Mouse (Mus musculus) midbrain, embryonic 14.5 days (tissue): ENCODE data around the gene Chst3. TPM values are rescaled to one million over a fixed set of nuclear protein-coding genes. Genes with fewer than 3 reads are reported as not detected.

Experiments used
- ATAC-seq: fragments of 200-750 bp; cut with Nextera tagmentation; 2 replicates; pipeline ENCODE4 v1.8.0; 2017; ENCODE audit warnings: moderate number of reproducible peaks, moderate library complexity; ENCODE audit not compliant: low FRiP score, low TSS enrichment
- DNase-seq: peaks from one replicate; pipeline ENCODE4 v3.0.0-alpha.2; 2015
- H3K27ac ChIP-seq: fragments of 300-500 bp; sonication (generic); replicated peaks from 2 replicates; pipeline ENCODE4 v1.5.1; 2014; ENCODE audit warnings: mild to moderate bottlenecking, low read depth, low read length, moderate library complexity
- H3K27me3 ChIP-seq: fragments of 300-500 bp; sonication (generic); 2 replicates; pipeline ENCODE4 v1.6.1; 2014; ENCODE audit warnings: low read length, control low read depth, mixed read lengths; ENCODE audit not compliant: control insufficient read depth, insufficient read depth
- H3K36me3 ChIP-seq: fragments of 300-500 bp; sonication (generic); 2 replicates; pipeline ENCODE4 v1.6.1; 2014; ENCODE audit warnings: low read length, control low read depth; ENCODE audit not compliant: control insufficient read depth, insufficient read depth
- H3K4me1 ChIP-seq: fragments of 300-500 bp; sonication (generic); 2 replicates; pipeline ENCODE4 v1.6.1; 2014; ENCODE audit warnings: mild to moderate bottlenecking, antibody characterized with exemption, low read length, control low read depth; ENCODE audit not compliant: control insufficient read depth, insufficient read depth
- H3K4me2 ChIP-seq: fragments of 300-500 bp; sonication (generic); 2 replicates; pipeline ENCODE4 v1.6.1; 2014; ENCODE audit warnings: mild to moderate bottlenecking, low read length, moderate library complexity
- H3K4me3 ChIP-seq: fragments of 300-500 bp; sonication (generic); replicated peaks from 2 replicates; pipeline ENCODE4 v1.5.1; 2014; ENCODE audit warnings: low read depth, low read length
- H3K9ac ChIP-seq: fragments of 300-500 bp; sonication (generic); replicated peaks from 2 replicates; pipeline ENCODE4 v1.6.1; 2014; ENCODE audit warnings: mild to moderate bottlenecking, low read length, moderate library complexity
- H3K9me3 ChIP-seq: fragments of 300-500 bp; sonication (generic); 2 replicates; pipeline ENCODE4 v1.6.1; 2016; ENCODE audit warnings: low read length, control low read depth, mixed read lengths; ENCODE audit not compliant: control insufficient read depth
- WGBS: fragments of 180-500 bp; shearing (Covaris S2); extraction: QIAGEN DNeasy Blood & Tissue Kit; methylation state at CpG from one replicate; pipeline ENCODE4 v1.1.7; 2014; 5-methylcytosine and 5-hydroxymethylcytosine counted together
- polyA plus RNA-seq: library from polyadenylated mRNA; unstranded; fragments of >200 nt; fragmentation: Nextera tagmentation; extraction: Ambion mirVana; gene quantifications from 2 replicates; pipeline ENCODE4 v1.2.1, GENCODE M21; 2014

Gene Chst3
- polyA plus RNA-seq, 1 experiment from 2014 or later, result 0.86 TPM

DNA sequence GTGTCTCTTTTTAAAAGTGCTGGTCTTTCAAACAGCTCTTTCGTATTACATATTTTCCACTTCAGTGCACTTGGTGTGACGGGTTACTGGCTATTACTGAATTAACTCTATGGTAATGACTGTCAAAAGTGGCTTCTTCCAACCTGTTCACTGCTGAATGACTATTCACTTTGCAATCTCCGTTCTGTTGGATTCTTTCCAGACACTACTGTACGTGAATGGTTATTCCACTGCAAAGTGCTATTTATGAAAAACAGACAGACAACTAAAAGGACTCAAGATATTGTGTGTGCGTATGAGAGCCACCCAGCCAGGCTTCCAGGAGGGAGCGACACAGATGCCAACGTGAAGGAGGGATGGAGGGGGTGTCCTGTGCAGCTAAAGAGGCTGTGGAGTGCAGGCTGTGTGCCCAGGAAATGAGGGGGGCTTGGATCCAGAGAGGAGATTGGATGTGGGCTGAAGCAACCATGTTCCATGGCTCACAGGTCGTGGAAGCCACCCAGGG lies 7.5 kb downstream of the Chst3 start:
- Histone ChIP-seq H3K9me3 (no peaks in the 10 kb centered on the region), H3K4me1 (0 out of 2 replicates have a peak, but pooled peaks cover 5% of the 10 kb centered on the region), H3K4me2 (no peak overlapping the region), H3K27me3 (no peaks in the 10 kb centered on the region), H3K36me3 (no peaks in the 10 kb centered on the region), H3K9ac (no peak overlapping the region), H3K4me3 (no peak overlapping the region), H3K27ac (no peak overlapping the region)
- DNase-seq (no peak), ATAC-seq (no peak)
- WGBS, result 66% methylated on average over 8 of the region's 8 CpGs

- Histone ChIP-seq H3K27ac (no peak overlapping the region), H3K36me3 (no peaks in the 10 kb centered on the region), H3K9ac (no peak overlapping the region), H3K4me3 (no peak overlapping the region), H3K4me1 (0 out of 2 replicates have a peak, but pooled peaks cover 5% of the 10 kb centered on the region), H3K4me2 (no peak overlapping the region), H3K9me3 (no peaks in the 10 kb centered on the region), H3K27me3 (no peaks in the 10 kb centered on the region)
- ATAC-seq (no peak), DNase-seq (no peak)
- WGBS, result 77% methylated on average over 2 of the region's 2 CpGs
These were observed 8.6 kb downstream of the Chst3 start for GRCm38 (mm10) chr10:60210468-60210867.

- Histone ChIP-seq H3K9me3 (no peaks in the 10 kb centered on the region), H3K27ac (no peak overlapping the region), H3K4me1 (0 out of 2 replicates have a peak, but pooled peaks cover 5% of the 10 kb centered on the region), H3K9ac (no peak overlapping the region), H3K4me3 (no peak overlapping the region), H3K36me3 (no peaks in the 10 kb centered on the region), H3K27me3 (no peaks in the 10 kb centered on the region), H3K4me2 (no peak overlapping the region)
- 52% methylated on average over 5 of the region's 5 CpGs for WGBS
- DNase-seq (no peak), ATAC-seq (no peak)
These were observed 9.8 kb downstream of the Chst3 start for GRCm38 (mm10) chr10:60209237-60209636.

GRCm38 (mm10) chr10:60207166-60207705 lies 11.8 kb downstream of the Chst3 start:
- Histone ChIP-seq H3K4me3 (no peak overlapping the region), H3K27ac (no peak overlapping the region), H3K9me3 (no peaks in the 10 kb centered on the region), H3K36me3 (no peaks in the 10 kb centered on the region), H3K9ac (no peak overlapping the region), H3K27me3 (no peaks in the 10 kb centered on the region), H3K4me1 (peaks cover 8% of the 10 kb centered on the region; the same call in 1 of the 2 replicates), H3K4me2 (no peak overlapping the region)
- ATAC-seq (no peak), DNase-seq (no peak)
- 88% methylated on average over 8 of the region's 8 CpGs for WGBS

GRCm38 (mm10) chr10:60205601-60206241 lies 13.3 kb downstream of the Chst3 start:
- no peak overlapping the region for H3K4me2 ChIP-seq
- WGBS, result 81% methylated on average over 9 of the region's 9 CpGs
- ATAC-seq (no peak), DNase-seq (no peak)
- peaks cover 8% of the 10 kb centered on the region; the same call in 1 of the 2 replicates for H3K4me1 ChIP-seq
- no peak overlapping the region for H3K4me3 ChIP-seq
- no peak overlapping the region for H3K27ac ChIP-seq
- no peaks in the 10 kb centered on the region for H3K36me3 ChIP-seq
- H3K9ac ChIP-seq, result no peak overlapping the region
- H3K27me3 ChIP-seq, result no peaks in the 10 kb centered on the region
- no peaks in the 10 kb centered on the region for H3K9me3 ChIP-seq

GRCm38 (mm10) chr10:60202785-60203184 lies 16.3 kb downstream of the Chst3 start:
- Histone ChIP-seq H3K27me3 (no peaks in the 10 kb centered on the region), H3K9ac (no peak overlapping the region), H3K4me2 (0 out of 2 replicates have a peak overlapping the region, but pooled peaks have one; percentile 1), H3K27ac (peak overlapping the region; percentile 60), H3K36me3 (no peaks in the 10 kb centered on the region), H3K4me3 (no peak overlapping the region), H3K9me3 (no peaks in the 10 kb centered on the region), H3K4me1 (peaks cover 8% of the 10 kb centered on the region; the same call in 1 of the 2 replicates)
- ATAC-seq (peak; percentile 72), DNase-seq (peak; percentile 61)
- WGBS, result 7% methylated on average over 5 of the region's 5 CpGs

DNA sequence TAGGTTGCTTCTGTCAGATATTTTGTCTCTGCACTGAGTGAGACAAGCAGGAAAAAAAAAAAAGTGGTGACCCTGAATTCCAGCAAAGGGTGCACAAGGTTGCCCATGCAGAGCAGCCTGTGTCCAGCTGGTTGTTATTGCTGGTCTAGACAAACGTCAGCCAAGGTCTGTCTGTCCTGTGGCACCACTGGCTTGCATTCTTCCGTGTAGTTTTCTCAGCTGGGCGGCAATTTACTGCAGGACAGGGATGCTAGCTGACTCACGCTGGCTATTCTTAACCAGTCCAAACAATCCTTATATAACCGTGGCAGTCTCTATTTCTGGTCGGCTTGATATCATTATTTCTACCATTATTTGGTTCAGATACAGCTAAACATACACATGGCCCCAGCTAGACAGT lies 18.1 kb downstream of the Chst3 start:
- Histone ChIP-seq H3K27ac (no peak overlapping the region), H3K4me2 (no peak overlapping the region), H3K27me3 (no peaks in the 10 kb centered on the region), H3K4me3 (no peak overlapping the region), H3K9me3 (no peaks in the 10 kb centered on the region), H3K9ac (no peak overlapping the region), H3K36me3 (no peaks in the 10 kb centered on the region), H3K4me1 (peaks cover 11% of the 10 kb centered on the region; the same call in 1 of the 2 replicates)
- no peak for ATAC-seq
- no peak for DNase-seq
- 83% methylated on average over 6 of the region's 6 CpGs for WGBS

DNA sequence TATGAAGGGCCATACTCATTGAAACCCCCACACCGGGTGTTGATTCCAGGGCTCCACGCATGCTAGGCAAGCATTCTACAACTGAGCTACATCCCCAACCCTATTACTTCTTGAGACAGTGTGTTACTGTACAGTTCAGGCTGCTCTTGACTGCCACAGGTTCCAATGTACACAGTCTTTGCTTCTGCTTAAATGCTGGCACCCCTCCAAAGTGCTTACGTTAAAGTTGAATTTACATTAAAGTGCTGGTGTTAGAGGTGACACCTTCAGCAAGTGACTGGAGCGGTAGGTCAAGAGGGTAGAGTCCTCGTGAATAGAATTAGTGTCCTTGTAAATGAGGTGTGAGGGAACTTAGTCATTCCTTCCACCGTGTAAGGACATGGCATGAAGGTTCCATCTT lies 19.7 kb downstream of the Chst3 start:
- H3K4me2 ChIP-seq, result no peak overlapping the region
- H3K4me1 ChIP-seq, result peaks cover 23% of the 10 kb centered on the region
- DNase-seq (no peak), ATAC-seq (no peak)
- no peak overlapping the region for H3K27ac ChIP-seq
- WGBS, result 91% methylated on average over 6 of the region's 6 CpGs
- H3K9me3 ChIP-seq, result no peaks in the 10 kb centered on the region
- H3K27me3 ChIP-seq, result no peaks in the 10 kb centered on the region
- H3K9ac ChIP-seq, result no peak overlapping the region
- no peak overlapping the region for H3K4me3 ChIP-seq
- no peaks in the 10 kb centered on the region for H3K36me3 ChIP-seq

GRCm38 (mm10) chr10:60197406-60197821 lies 21.6 kb downstream of the Chst3 start:
- 85% methylated on average over 10 of the region's 10 CpGs for whole genome bisulfite sequencing

More at GRCm38 (mm10) chr10:60197406-60197821, 21.6 kb downstream of the Chst3 start:
- no peaks in the 10 kb centered on the region for H3K9me3 ChIP-seq
- H3K9ac ChIP-seq, result no peak overlapping the region
- H3K4me2 ChIP-seq, result no peak overlapping the region
- ATAC-seq, result no peak
- DNase-seq, result no peak
- peaks cover 27% of the 10 kb centered on the region; the same call in 1 of the 2 replicates for H3K4me1 ChIP-seq
- H3K36me3 ChIP-seq, result no peaks in the 10 kb centered on the region
- H3K4me3 ChIP-seq, result no peak overlapping the region
- no peaks in the 10 kb centered on the region for H3K27me3 ChIP-seq
- H3K27ac ChIP-seq, result no peak overlapping the region
